In the genomic region with DNA sequence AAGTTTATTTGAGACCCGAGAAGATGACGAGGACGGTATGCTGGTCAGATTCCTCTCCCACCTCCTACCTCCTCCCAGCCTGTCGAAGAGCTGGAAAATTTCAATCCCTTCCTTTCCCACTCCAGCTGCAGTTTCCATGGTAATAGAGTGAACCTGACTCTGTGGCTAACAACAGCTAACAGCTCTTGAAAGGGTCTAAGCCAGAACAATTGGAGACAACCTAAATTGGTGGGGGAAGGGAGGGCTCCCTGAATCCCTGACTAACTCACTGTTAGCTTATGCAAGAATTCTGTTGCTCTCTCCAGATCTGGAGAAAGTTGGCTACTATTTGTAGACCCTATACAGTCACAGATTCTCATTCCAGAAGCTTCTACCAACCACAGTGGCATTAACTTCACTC, we compare ENCODE assay signal across 11 mouse cellular contexts. TPM values are rescaled to one million over a fixed set of nuclear protein-coding genes. Genes with fewer than 3 reads are reported as not detected.
A peak's percentile ranks its signal among the peaks of the same experiment; 100 is the strongest.
DNase-seq lines count a peak whose midpoint lies in the region; ATAC-seq and TF ChIP-seq lines count a peak whose summit lies in the region.
"Had no signal": no experiment of that assay in that cellular context is flagged by ENCODE, and none has a peak within 500 bp of the region (broad histone marks: within the 10 kb centered on the region; RNA-seq: fewer than 3 reads in every experiment).

No protein-coding gene starts in this region.

- no peaks in the 10 kb centered on the region for H3K36me3 ChIP-seq in lung, embryonic 16.5 days (ENCODE audit: control insufficient read depth, insufficient read depth, low read length)
- no peaks in the 10 kb centered on the region for H3K36me3 ChIP-seq in forebrain, embryonic 12.5 days (replicated peaks)
- no peaks in the 10 kb centered on the region for H3K36me3 ChIP-seq in limb, embryonic 12.5 days
- no peaks in the 10 kb centered on the region for H3K36me3 ChIP-seq in stomach, embryonic 16.5 days (ENCODE audit: control insufficient read depth, insufficient read depth, low read length)
- no peaks in the 10 kb centered on the region for H3K36me3 ChIP-seq in thymus, adult 2 months (ENCODE audit: control insufficient read depth, insufficient read depth, low read length)

- no peak overlapping the region for H3K9ac ChIP-seq in lung, embryonic 16.5 days (ENCODE audit: low read length)
- H3K9ac ChIP-seq in forebrain, embryonic 12.5 days, result no peak overlapping the region
- H3K9ac ChIP-seq in limb, embryonic 12.5 days (replicated peaks), result no peak overlapping the region
- H3K9ac ChIP-seq in stomach, embryonic 16.5 days (ENCODE audit: low read length), result no peak overlapping the region

- DNase-seq in lung, postnatal 25 days (ENCODE audit: low spot score), result no peak
- DNase-seq in kidney, postnatal 36 days, result no peak
- DNase-seq in thymus, adult 2 months, result no peak
- DNase-seq in Muller cell, postnatal 12 days (ENCODE audit: inconsistent ontology term), result no peak
- DNase-seq: adrenal gland, adult 2 months; cerebellum, adult 8-10 months; gastrocnemius, adult 2 months had no signal

- no peaks in the 10 kb centered on the region for H3K9me3 ChIP-seq in lung, embryonic 16.5 days (ENCODE audit: control insufficient read depth, low read length)
- no peaks in the 10 kb centered on the region for H3K9me3 ChIP-seq in forebrain, embryonic 12.5 days
- H3K9me3 ChIP-seq in limb, embryonic 12.5 days, result peaks cover 3% of the 10 kb centered on the region; the same call in 1 of the 2 replicates
- no peaks in the 10 kb centered on the region for H3K9me3 ChIP-seq in stomach, embryonic 16.5 days (replicated peaks; ENCODE audit: control insufficient read depth, low read length)

- no peak overlapping the region for H3K4me2 ChIP-seq in lung, embryonic 16.5 days (ENCODE audit: low read depth, low read length)
- H3K4me2 ChIP-seq in forebrain, embryonic 12.5 days, result no peak overlapping the region
- no peak overlapping the region for H3K4me2 ChIP-seq in limb, embryonic 12.5 days
- no peak overlapping the region for H3K4me2 ChIP-seq in stomach, embryonic 16.5 days (ENCODE audit: low read depth, low read length)

- TF ChIP-seq CTCF in thymus, adult 2 months (IDR thresholded peaks at IDR 0.05; ENCODE audit: borderline replicate concordance, control insufficient read depth, extremely low read depth, insufficient read depth, low read length, poor library complexity), result no peak

- H3K27ac ChIP-seq in lung, embryonic 16.5 days (ENCODE audit: low read length), result no peak overlapping the region
- H3K27ac ChIP-seq in forebrain, embryonic 12.5 days, result peak overlapping the region; percentile 37; the same call in 1 of the 2 replicates
- H3K27ac ChIP-seq in limb, embryonic 12.5 days, result peak overlapping the region; percentile 70
- H3K27ac ChIP-seq in stomach, embryonic 16.5 days (ENCODE audit: low read length), result no peak overlapping the region
- no peak overlapping the region for H3K27ac ChIP-seq in thymus, adult 2 months (ENCODE audit: control insufficient read depth, insufficient read depth, low read length)
- H3K27ac ChIP-seq: gastrocnemius, adult 2 months had no signal

- no peak overlapping the region for H3K4me3 ChIP-seq in lung, embryonic 16.5 days (ENCODE audit: low read length)
- no peak overlapping the region for H3K4me3 ChIP-seq in forebrain, embryonic 12.5 days (replicated peaks)
- no peak overlapping the region for H3K4me3 ChIP-seq in limb, embryonic 12.5 days (replicated peaks)
- H3K4me3 ChIP-seq in stomach, embryonic 16.5 days (replicated peaks; ENCODE audit: low read length), result no peak overlapping the region
- H3K4me3 ChIP-seq in thymus, adult 2 months (ENCODE audit: control insufficient read depth, insufficient read depth, low read length), result no peak overlapping the region
- H3K4me3 ChIP-seq: gastrocnemius, adult 2 months had no signal

- no peaks in the 10 kb centered on the region for H3K27me3 ChIP-seq in lung, embryonic 16.5 days (ENCODE audit: control insufficient read depth, insufficient read depth, low read depth, low read length)
- no peaks in the 10 kb centered on the region for H3K27me3 ChIP-seq in forebrain, embryonic 12.5 days
- no peaks in the 10 kb centered on the region for H3K27me3 ChIP-seq in limb, embryonic 12.5 days
- no peaks in the 10 kb centered on the region for H3K27me3 ChIP-seq in stomach, embryonic 16.5 days (ENCODE audit: control insufficient read depth, insufficient read depth, low read length)
- no peaks in the 10 kb centered on the region for H3K27me3 ChIP-seq in thymus, adult 2 months (ENCODE audit: control insufficient read depth, insufficient read depth, low read length)

- 30% methylated on average over 4 of the region's 4 CpGs for WGBS in lung, embryonic 16.5 days
- 6% methylated on average over 4 of the region's 4 CpGs for WGBS in forebrain, embryonic 12.5 days
- 14% methylated on average over 4 of the region's 4 CpGs for WGBS in limb, embryonic 12.5 days
- WGBS in stomach, embryonic 16.5 days, result 26% methylated on average over 4 of the region's 4 CpGs
- WGBS in thymus, adult 2 months, result 66% methylated on average over 4 of the region's 4 CpGs

- peak; percentile 82; the same call in 1 of the 2 replicates for ATAC-seq in lung, embryonic 16.5 days (ENCODE audit: low read depth)
- ATAC-seq in forebrain, embryonic 12.5 days (ENCODE audit: low FRiP score), result peak; percentile 89
- peak; percentile 82 for ATAC-seq in limb, embryonic 12.5 days (ENCODE audit: insufficient number of reproducible peaks, insufficient read depth, low FRiP score, low TSS enrichment, low read depth)
- peak; percentile 82; the same call in 1 of the 2 replicates for ATAC-seq in stomach, embryonic 16.5 days (ENCODE audit: insufficient read depth, low FRiP score)

- H3K4me1 ChIP-seq in lung, embryonic 16.5 days (replicated peaks; ENCODE audit: control insufficient read depth, insufficient read depth, low read length), result peaks cover 3% of the 10 kb centered on the region; the same call in 1 of the 2 replicates
- H3K4me1 ChIP-seq in forebrain, embryonic 12.5 days, result peaks cover 28% of the 10 kb centered on the region
- H3K4me1 ChIP-seq in limb, embryonic 12.5 days (replicated peaks), result peaks cover 31% of the 10 kb centered on the region
- H3K4me1 ChIP-seq in stomach, embryonic 16.5 days (ENCODE audit: control insufficient read depth, insufficient read depth, low read length), result no peaks in the 10 kb centered on the region
- H3K4me1 ChIP-seq in thymus, adult 2 months (replicated peaks; ENCODE audit: control insufficient read depth, insufficient read depth, low read length), result no peaks in the 10 kb centered on the region

- TF ChIP-seq POLR2A in thymus, adult 2 months (IDR thresholded peaks at IDR 0.05; ENCODE audit: control insufficient read depth, extremely low read depth, insufficient read depth, low read length, poor library complexity), result no peak

RNA-seq across cellular contexts. Expression of gene Usp29, which starts 23.1 kb away (rescaled TPM):
- polyA plus RNA-seq in lung, embryonic 16.5 days (2015; fragmentation: Nextera tagmentation; extraction: Ambion mirVana), result 3.5 and 5.1 TPM in 2 replicates
- polyA plus RNA-seq in forebrain, embryonic 12.5 days (2016; fragmentation: Nextera tagmentation; extraction: Ambion mirVana), result 19.5 and 21.0 TPM in 2 replicates
- 15.4 and 15.8 TPM in 2 replicates for polyA plus RNA-seq in limb, embryonic 12.5 days (2016; fragmentation: Nextera tagmentation; extraction: Ambion mirVana)
- polyA plus RNA-seq in stomach, embryonic 16.5 days (2015; fragmentation: Nextera tagmentation; extraction: Ambion mirVana), result 4.9 and 5.6 TPM in 2 replicates
- not detected in 2 replicates for polyA plus RNA-seq in thymus, adult 2 months (2012; rRNA removed)

RNA-seq across cellular contexts. Expression of gene Peg3, which starts 23.2 kb away (rescaled TPM):
- 102 and 119 TPM in 2 replicates for polyA plus RNA-seq in lung, embryonic 16.5 days (2015; fragmentation: Nextera tagmentation; extraction: Ambion mirVana)
- polyA plus RNA-seq in forebrain, embryonic 12.5 days (2016; fragmentation: Nextera tagmentation; extraction: Ambion mirVana), result 119 and 132 TPM in 2 replicates
- 217 and 263 TPM in 2 replicates for polyA plus RNA-seq in limb, embryonic 12.5 days (2016; fragmentation: Nextera tagmentation; extraction: Ambion mirVana)
- 148 and 157 TPM in 2 replicates for polyA plus RNA-seq in stomach, embryonic 16.5 days (2015; fragmentation: Nextera tagmentation; extraction: Ambion mirVana)
- polyA plus RNA-seq in thymus, adult 2 months (2012; rRNA removed), result 0.60 and 1.0 TPM in 2 replicates

RNA-seq across cellular contexts. Expression of gene Zim1, which starts 57.2 kb away (rescaled TPM):
- polyA plus RNA-seq in lung, embryonic 16.5 days (2015; fragmentation: Nextera tagmentation; extraction: Ambion mirVana), result 2.0 and 2.5 TPM in 2 replicates
- 0.80 and 1.1 TPM in 2 replicates for polyA plus RNA-seq in forebrain, embryonic 12.5 days (2016; fragmentation: Nextera tagmentation; extraction: Ambion mirVana)
- 2.8 and 3.8 TPM in 2 replicates for polyA plus RNA-seq in limb, embryonic 12.5 days (2016; fragmentation: Nextera tagmentation; extraction: Ambion mirVana)
- polyA plus RNA-seq in stomach, embryonic 16.5 days (2015; fragmentation: Nextera tagmentation; extraction: Ambion mirVana), result 4.9 and 7.0 TPM in 2 replicates
- 0.05 and 0.15 TPM in 2 replicates for polyA plus RNA-seq in thymus, adult 2 months (2012; rRNA removed)

Comparison
In these comparisons a context has a peak if more than half of its experiments do, and no peak if none do; other contexts are left out.
1. H3K27ac ChIP-seq: peak in forebrain, embryonic 12.5 days (single experiment) and limb, embryonic 12.5 days (single experiment); none in lung, embryonic 16.5 days (single experiment), stomach, embryonic 16.5 days (single experiment) and thymus, adult 2 months (single experiment).
2. RNA of gene Peg3, which starts 23.2 kb away (polyA plus RNA-seq): 217 to 263 TPM in limb, embryonic 12.5 days, 148 to 157 TPM in stomach, embryonic 16.5 days, 102 to 119 TPM in lung, embryonic 16.5 days and 119 to 132 TPM in forebrain, embryonic 12.5 days; 0.60 to 1.0 TPM in thymus, adult 2 months; every median in the first group is over 10 times any median in the second.
3. Peak in every context shown above with its lines, with median percentiles within 50 percentile points of each other: ATAC-seq.